ENCODE assay signal across 15 mouse cellular contexts in genomic region chr13:25554962-25555361, GRCm38 (mm10).
"Had no signal": no experiment of that assay in that cellular context is flagged by ENCODE, and none has a peak within 500 bp of the region (broad histone marks: within the 10 kb centered on the region; RNA-seq: fewer than 3 reads in every experiment).

No protein-coding gene starts in this region.

- H3K4me2 ChIP-seq: neural tube, embryonic 15.5 days; stomach, embryonic 15.5 days had no signal

- H3K36me3 ChIP-seq: neural tube, embryonic 15.5 days; stomach, embryonic 15.5 days had no signal

- H3K9me3 ChIP-seq: neural tube, embryonic 15.5 days; stomach, embryonic 15.5 days had no signal

- H3K4me1 ChIP-seq: neural tube, embryonic 15.5 days; stomach, embryonic 15.5 days had no signal

- H3K9ac ChIP-seq: neural tube, embryonic 15.5 days; stomach, embryonic 15.5 days had no signal

- H3K27ac ChIP-seq: neural tube, embryonic 15.5 days; stomach, embryonic 15.5 days; stomach, postnatal 0 days had no signal

- H3K4me3 ChIP-seq: neural tube, embryonic 15.5 days; stomach, embryonic 15.5 days had no signal

- H3K27me3 ChIP-seq: neural tube, embryonic 15.5 days; stomach, embryonic 15.5 days had no signal

- DNase-seq: retina, postnatal 1 day; right cerebral cortex, adult 18-20 months; right cerebral cortex, postnatal 14 days; right cerebral cortex, postnatal 25 days; right cerebral cortex, postnatal 4 days; spleen, adult 18-20 months; thymus, adult 18-20 months; thymus, adult 2 months; thymus, postnatal 14 days; thymus, postnatal 25 days; thymus, postnatal 36 days; thymus, postnatal 4 days had no signal
